Mouse (Mus musculus): ENCODE measurements around the gene Ripor3. TPM values are rescaled to one million over a fixed set of nuclear protein-coding genes. Genes with fewer than 3 reads are reported as not detected.

Gene Ripor3
- polyA plus RNA-seq (2015; fragmentation: Nextera tagmentation; extraction: Ambion mirVana): 3.2 and 3.5 TPM in 2 replicates

GRCm38 (mm10) chr2:168009936-168010668 lies at the start of gene Ripor3:
TSS of gene Ripor3 (minus strand) at chr2:168010618.

GRCm38 (mm10) chr2:167931985-167932726 lies 78.3 kb downstream of the Ripor3 start, which contains the start of gene Ptpn1:
TSS of gene Ptpn1 (plus strand) at chr2:167932057.

Other genes with a start within 250 kb of the Ripor3 start
- gene Ptpn1, start 78.6 kb downstream of the Ripor3 start, polyA plus RNA-seq (2015; fragmentation: Nextera tagmentation; extraction: Ambion mirVana): 40.2 and 43.9 TPM in 2 replicates
- 8.6 and 9.8 TPM in 2 replicates for gene Pard6b, start 70.4 kb upstream of the Ripor3 start, polyA plus RNA-seq (2015; fragmentation: Nextera tagmentation; extraction: Ambion mirVana)
- gene Adnp, start 196.5 kb upstream of the Ripor3 start, polyA plus RNA-seq (2015; fragmentation: Nextera tagmentation; extraction: Ambion mirVana): 3.1 and 3.7 TPM in 2 replicates
- gene Gm20716, start 219.7 kb upstream of the Ripor3 start, polyA plus RNA-seq (2015; fragmentation: Nextera tagmentation; extraction: Ambion mirVana): 8.2 and 8.3 TPM in 2 replicates
- 110 and 129 TPM in 2 replicates for gene Dpm1, start 220.0 kb upstream of the Ripor3 start, polyA plus RNA-seq (2015; fragmentation: Nextera tagmentation; extraction: Ambion mirVana)
- gene Mocs3, start 220.0 kb upstream of the Ripor3 start, polyA plus RNA-seq (2015; fragmentation: Nextera tagmentation; extraction: Ambion mirVana): 5.3 and 5.7 TPM in 2 replicates

Measured in urinary bladder, postnatal 0 days (tissue).